Mouse (Mus musculus) ES-Bruce4 (cell line): ENCODE results near the gene Tfam.

ENCODE experiments used
- CTCF ChIP-seq: IDR thresholded peaks from one replicate; pipeline ENCODE4 v1.8.1; 2011; ENCODE audit warnings: low read depth, low read length
- EP300 ChIP-seq: IDR thresholded peaks from 2 replicates; pipeline ENCODE4 v1.6.1; 2011; ENCODE audit warnings: low read depth, low read length; ENCODE audit not compliant: insufficient read depth
- POLR2A ChIP-seq: IDR thresholded peaks from one replicate; pipeline ENCODE4 v1.8.1; 2011; ENCODE audit warnings: low read length; ENCODE audit not compliant: insufficient read depth

GRCm38 (mm10) chr10:71218228-71218892 lies 19.7 kb downstream of the Tfam start:
- no peak for TF ChIP-seq POLR2A
- TF ChIP-seq CTCF, result peak; percentile 81
- TF ChIP-seq EP300, result no peak
